Mouse (Mus musculus): ENCODE data around the gene Dennd6a. TPM values are rescaled to one million over a fixed set of nuclear protein-coding genes. Genes with fewer than 3 reads are reported as not detected.
A peak's percentile ranks its signal among the peaks of the same experiment; 100 is the strongest.
"Not testable (repeated sequence)": the region's sequence is repeated elsewhere in the genome, so short reads cannot be mapped to it uniquely, and the experiment has no call there.

Dennd6a gene
- polyA plus RNA-seq, 1 experiment from 2014 or later: 26.7 TPM

GRCm38 (mm10) chr14:26667991-26668370 lies 94.3 kb downstream of the Dennd6a start:
- WGBS: 13% methylated on average over 6 of the region's 6 CpGs
- Histone ChIP-seq H3K4me3 (ENCODE audit: control insufficient read depth in 1 of 2, insufficient read depth in 1 of 2, low read depth in 1 of 2, low read length in 2 of 2) (peak overlapping the region; percentile 76 to 81), H3K4me2 (ENCODE audit: low read length) (peak overlapping the region; percentile 98), H3K27ac (replicated peaks in 1 of 2; ENCODE audit: control insufficient read depth in 1 of 2, insufficient read depth in 1 of 2, low read depth in 2 of 2, low read length in 2 of 2) (peak overlapping the region in 1 of 2 experiments; percentile 86; a peak in 1 of 4 replicates), H3K36me3 (ENCODE audit: control insufficient read depth, insufficient read depth, low read length) (peaks cover 26% of the 10 kb centered on the region), H3K4me1 (ENCODE audit: control insufficient read depth in 2 of 2, insufficient read depth in 2 of 2, low read length in 2 of 2) (peaks cover 0 to 16% of the 10 kb centered on the region in 2 experiments; a peak in 2 of 4 replicates), H3K9me3 (ENCODE audit: control insufficient read depth, low read length) (no peaks in the 10 kb centered on the region), H3K9ac (ENCODE audit: low read length) (peak overlapping the region; percentile 92), H3K27me3 (ENCODE audit: control insufficient read depth, insufficient read depth, low read length) (no peaks in the 10 kb centered on the region)
- ATAC-seq (ENCODE audit: insufficient number of reproducible peaks, insufficient read depth, low FRiP score, low read depth): no peak

- H3K4me1 ChIP-seq (ENCODE audit: control insufficient read depth in 2 of 2, insufficient read depth in 2 of 2, low read length in 2 of 2): peaks cover 0 to 16% of the 10 kb centered on the region in 2 experiments; a peak in 2 of 4 replicates
- H3K27me3 ChIP-seq (ENCODE audit: control insufficient read depth, insufficient read depth, low read length): no peaks in the 10 kb centered on the region
- peak overlapping the region; percentile 92 for H3K9ac ChIP-seq (ENCODE audit: low read length)
- peak overlapping the region; percentile 86 to 93 for H3K27ac ChIP-seq (replicated peaks in 1 of 2; ENCODE audit: control insufficient read depth in 1 of 2, insufficient read depth in 1 of 2, low read depth in 2 of 2, low read length in 2 of 2)
- whole genome bisulfite sequencing: under 1% methylated on average over 73 of the region's 73 CpGs
- no peaks in the 10 kb centered on the region for H3K9me3 ChIP-seq (ENCODE audit: control insufficient read depth, low read length)
- peak overlapping the region; percentile 76 to 81 for H3K4me3 ChIP-seq (ENCODE audit: control insufficient read depth in 1 of 2, insufficient read depth in 1 of 2, low read depth in 1 of 2, low read length in 2 of 2)
- ATAC-seq (ENCODE audit: insufficient number of reproducible peaks, insufficient read depth, low FRiP score, low read depth): peak; percentile 60
- peak overlapping the region; percentile 98 for H3K4me2 ChIP-seq (ENCODE audit: low read length)
- peaks cover 23% of the 10 kb centered on the region for H3K36me3 ChIP-seq (ENCODE audit: control insufficient read depth, insufficient read depth, low read length)
Measured at GRCm38 (mm10) chr14:26668371-26669291, 95.0 kb downstream of the Dennd6a start.

- Histone ChIP-seq H3K4me3 (ENCODE audit: control insufficient read depth in 1 of 2, insufficient read depth in 1 of 2, low read depth in 1 of 2, low read length in 2 of 2) (peak within 1 kb of the TSS; percentile 76 to 81), H3K9me3 (ENCODE audit: control insufficient read depth, low read length) (no peaks in the 10 kb centered on the region), H3K36me3 (ENCODE audit: control insufficient read depth, insufficient read depth, low read length) (peaks cover 16% of the 10 kb centered on the region), H3K9ac (ENCODE audit: low read length) (peak within 1 kb of the TSS; percentile 92), H3K4me2 (ENCODE audit: low read length) (peak within 1 kb of the TSS; percentile 98), H3K27me3 (ENCODE audit: control insufficient read depth, insufficient read depth, low read length) (no peaks in the 10 kb centered on the region), H3K27ac (replicated peaks in 1 of 2; ENCODE audit: control insufficient read depth in 1 of 2, insufficient read depth in 1 of 2, low read depth in 2 of 2, low read length in 2 of 2) (peak within 1 kb of the TSS; percentile 86 to 93), H3K4me1 (ENCODE audit: control insufficient read depth in 2 of 2, insufficient read depth in 2 of 2, low read length in 2 of 2) (peaks cover 0 to 16% of the 10 kb centered on the region in 2 experiments; a peak in 2 of 4 replicates)
- ATAC-seq (ENCODE audit: insufficient number of reproducible peaks, insufficient read depth, low FRiP score, low read depth): peak; percentile 84
- under 1% methylated on average over 66 of the region's 70 CpGs for WGBS
Measured at GRCm38 (mm10) chr14:26669292-26670073, 95.8 kb downstream of the Dennd6a start, which contains the start of gene Pde12. Pde12 (minus strand) TSS chr14:26669883.

GRCm38 (mm10) chr14:26670964-26671363 lies 97.3 kb downstream of the Dennd6a start:
- no peaks in the 10 kb centered on the region for H3K27me3 ChIP-seq (ENCODE audit: control insufficient read depth, insufficient read depth, low read length)
- H3K4me1 ChIP-seq (ENCODE audit: control insufficient read depth in 2 of 2, insufficient read depth in 2 of 2, low read length in 2 of 2): peaks cover 0 to 16% of the 10 kb centered on the region in 2 experiments; a peak in 2 of 4 replicates
- no peak overlapping the region for H3K27ac ChIP-seq (replicated peaks in 1 of 2; ENCODE audit: control insufficient read depth in 1 of 2, insufficient read depth in 1 of 2, low read depth in 2 of 2, low read length in 2 of 2)
- no peak for ATAC-seq (ENCODE audit: insufficient number of reproducible peaks, insufficient read depth, low FRiP score, low read depth)
- H3K4me2 ChIP-seq (ENCODE audit: low read length): no peak overlapping the region
- H3K4me3 ChIP-seq (ENCODE audit: control insufficient read depth in 1 of 2, insufficient read depth in 1 of 2, low read depth in 1 of 2, low read length in 2 of 2): no peak overlapping the region
- peaks cover 3% of the 10 kb centered on the region for H3K36me3 ChIP-seq (ENCODE audit: control insufficient read depth, insufficient read depth, low read length)
- no peak overlapping the region for H3K9ac ChIP-seq (ENCODE audit: low read length)
- no peaks in the 10 kb centered on the region for H3K9me3 ChIP-seq (ENCODE audit: control insufficient read depth, low read length)

- H3K4me2 ChIP-seq (ENCODE audit: low read length); H3K36me3 ChIP-seq (ENCODE audit: control insufficient read depth, insufficient read depth, low read length); ATAC-seq (ENCODE audit: insufficient number of reproducible peaks, insufficient read depth, low FRiP score, low read depth); H3K4me3 ChIP-seq (ENCODE audit: control insufficient read depth in 1 of 2, insufficient read depth in 1 of 2, low read depth in 1 of 2, low read length in 2 of 2); H3K27me3 ChIP-seq (ENCODE audit: control insufficient read depth, insufficient read depth, low read length); H3K9ac ChIP-seq (ENCODE audit: low read length); H3K27ac ChIP-seq (replicated peaks in 1 of 2; ENCODE audit: control insufficient read depth in 1 of 2, insufficient read depth in 1 of 2, low read depth in 2 of 2, low read length in 2 of 2); H3K9me3 ChIP-seq (ENCODE audit: control insufficient read depth, low read length): not testable (repeated sequence)
- 59% methylated on average over 17 of the region's 17 CpGs for whole genome bisulfite sequencing
- H3K4me1 ChIP-seq (ENCODE audit: control insufficient read depth in 2 of 2, insufficient read depth in 2 of 2, low read length in 2 of 2): peaks cover 0 to 11% of the 10 kb centered on the region in 2 experiments; a peak in 2 of 4 replicates
Measured at GRCm38 (mm10) chr14:26671870-26672615, 98.4 kb downstream of the Dennd6a start.

- WGBS: 86% methylated on average over 2 of the region's 2 CpGs
- H3K9ac ChIP-seq (ENCODE audit: low read length); H3K4me3 ChIP-seq (ENCODE audit: control insufficient read depth in 1 of 2, insufficient read depth in 1 of 2, low read depth in 1 of 2, low read length in 2 of 2); ATAC-seq (ENCODE audit: insufficient number of reproducible peaks, insufficient read depth, low FRiP score, low read depth); H3K4me2 ChIP-seq (ENCODE audit: low read length); H3K27me3 ChIP-seq (ENCODE audit: control insufficient read depth, insufficient read depth, low read length); H3K27ac ChIP-seq (replicated peaks in 1 of 2; ENCODE audit: control insufficient read depth in 1 of 2, insufficient read depth in 1 of 2, low read depth in 2 of 2, low read length in 2 of 2); H3K9me3 ChIP-seq (ENCODE audit: control insufficient read depth, low read length); H3K4me1 ChIP-seq (ENCODE audit: control insufficient read depth in 2 of 2, insufficient read depth in 2 of 2, low read length in 2 of 2); H3K36me3 ChIP-seq (ENCODE audit: control insufficient read depth, insufficient read depth, low read length): not testable (repeated sequence)
Measured at GRCm38 (mm10) chr14:26674476-26675169, 101.0 kb downstream of the Dennd6a start.

Measured in heart, embryonic 14.5 days (tissue).